Mouse (Mus musculus) megakaryocyte, embryonic 14.5 days (primary cell): ENCODE measurements around the gene Iqsec2. TPM values are rescaled to one million over a fixed set of nuclear protein-coding genes. Genes with fewer than 3 reads are reported as not detected.
A peak's percentile ranks its signal among the peaks of the same experiment; 100 is the strongest.

ENCODE experiments used
- H3K27me3 ChIP-seq: replicated peaks from 2 replicates; pipeline ENCODE3; 2012; ENCODE audit warnings: inconsistent platforms
- H3K36me3 ChIP-seq: replicated peaks from 2 replicates; pipeline ENCODE3; 2012; ENCODE audit warnings: low read length, inconsistent platforms, mixed read lengths
- H3K4me1 ChIP-seq: 2 replicates; pipeline ENCODE4 v1.6.1; 2012; ENCODE audit warnings: inconsistent platforms
- H3K4me3 ChIP-seq: replicated peaks from 2 replicates; pipeline ENCODE3; 2012; ENCODE audit warnings: moderate library complexity, mild to moderate bottlenecking, inconsistent platforms
- H3K9me3 ChIP-seq: 2 replicates; pipeline ENCODE4 v1.6.1; 2012; ENCODE audit warnings: inconsistent platforms
- FLI1 ChIP-seq: IDR thresholded peaks from 2 replicates; pipeline ENCODE4 v1.6.1; 2012; ENCODE audit warnings: low read length, inconsistent platforms, mixed read lengths
- GATA1 ChIP-seq: IDR thresholded peaks from 3 replicates; pipeline ENCODE4 v1.6.1; 2012; ENCODE audit warnings: mixed read lengths, low read length, inconsistent platforms, borderline replicate concordance
- polyA plus RNA-seq: library from polyadenylated mRNA; stranded (reverse); fragments of >175 nt; gene quantifications from 2 replicates; pipeline ENCODE4 v1.2.3, GENCODE M21; 2012; ENCODE audit warnings: low replicate concordance; ENCODE audit not compliant: insufficient read depth

The Iqsec2 gene
- polyA plus RNA-seq, 1 experiment: 8.8 TPM

DNA sequence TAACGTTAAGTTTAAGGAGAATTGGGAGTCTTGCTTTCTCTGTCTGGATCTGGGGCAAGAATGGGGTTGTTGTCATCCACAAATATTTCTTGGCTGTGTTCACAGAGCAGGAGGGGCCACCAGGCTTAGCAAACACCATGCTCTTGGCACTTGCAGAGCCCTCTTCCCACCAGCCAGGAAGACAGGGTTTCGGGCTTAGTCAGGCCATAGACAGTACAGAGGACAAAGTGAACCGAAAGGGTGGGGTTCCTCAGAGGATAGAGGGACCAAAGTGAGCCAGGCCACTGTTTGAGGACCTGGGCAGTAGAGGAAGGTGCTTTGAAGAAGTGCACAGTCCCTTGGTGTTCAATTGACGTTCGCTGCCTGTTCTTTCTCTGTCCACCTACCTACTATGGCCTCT is 4.6 kb downstream of the Iqsec2 start:
- H3K4me1 ChIP-seq: peaks cover 23% of the 10 kb centered on the region
- H3K36me3 ChIP-seq: no peaks in the 10 kb centered on the region
- TF ChIP-seq GATA1 (no peak), FLI1 (no peak)
- H3K9me3 ChIP-seq: 0 out of 2 replicates have a peak, but pooled peaks cover 3% of the 10 kb centered on the region
- H3K27me3 ChIP-seq: peaks cover 57% of the 10 kb centered on the region
- H3K4me3 ChIP-seq: no peak overlapping the region

- TF ChIP-seq FLI1 (no peak), GATA1 (no peak)
- H3K36me3 ChIP-seq: no peaks in the 10 kb centered on the region
- no peak overlapping the region for H3K4me3 ChIP-seq
- H3K4me1 ChIP-seq: peaks cover 9% of the 10 kb centered on the region; the same call in 1 of the 2 replicates
- H3K9me3 ChIP-seq: no peaks in the 10 kb centered on the region
- H3K27me3 ChIP-seq: peaks cover 29% of the 10 kb centered on the region
Observed at GRCm38 (mm10) chrX:152151709-152152108, 7.6 kb downstream of the Iqsec2 start.

- TF ChIP-seq FLI1 (no peak), GATA1 (no peak)
- H3K4me1 ChIP-seq: peaks cover 5% of the 10 kb centered on the region
- no peaks in the 10 kb centered on the region for H3K9me3 ChIP-seq
- no peak overlapping the region for H3K4me3 ChIP-seq
- H3K36me3 ChIP-seq: no peaks in the 10 kb centered on the region
- H3K27me3 ChIP-seq: peaks cover 3% of the 10 kb centered on the region
Observed at GRCm38 (mm10) chrX:152158294-152158693, 14.2 kb downstream of the Iqsec2 start.

- no peaks in the 10 kb centered on the region for H3K36me3 ChIP-seq
- H3K27me3 ChIP-seq: peaks cover 7% of the 10 kb centered on the region
- H3K4me1 ChIP-seq: peaks cover 13% of the 10 kb centered on the region
- no peaks in the 10 kb centered on the region for H3K9me3 ChIP-seq
- no peak for TF ChIP-seq GATA1
- TF ChIP-seq FLI1: no peak
- no peak overlapping the region for H3K4me3 ChIP-seq
Observed at GRCm38 (mm10) chrX:152161404-152161803, 17.3 kb downstream of the Iqsec2 start.

- no peak for TF ChIP-seq GATA1
- Histone ChIP-seq H3K4me1 (peaks cover 36% of the 10 kb centered on the region), H3K9me3 (no peaks in the 10 kb centered on the region), H3K27me3 (peaks cover 8% of the 10 kb centered on the region), H3K36me3 (no peaks in the 10 kb centered on the region), H3K4me3 (no peak overlapping the region)
Observed at GRCm38 (mm10) chrX:152164061-152164460, 20.0 kb downstream of the Iqsec2 start.

GRCm38 (mm10) chrX:152166161-152166560 is 22.1 kb downstream of the Iqsec2 start:
- Histone ChIP-seq H3K36me3 (no peaks in the 10 kb centered on the region), H3K27me3 (peaks cover 13% of the 10 kb centered on the region), H3K9me3 (no peaks in the 10 kb centered on the region), H3K4me3 (no peak overlapping the region), H3K4me1 (peaks cover 41% of the 10 kb centered on the region)
- TF ChIP-seq FLI1 (no peak), GATA1 (no peak)

DNA sequence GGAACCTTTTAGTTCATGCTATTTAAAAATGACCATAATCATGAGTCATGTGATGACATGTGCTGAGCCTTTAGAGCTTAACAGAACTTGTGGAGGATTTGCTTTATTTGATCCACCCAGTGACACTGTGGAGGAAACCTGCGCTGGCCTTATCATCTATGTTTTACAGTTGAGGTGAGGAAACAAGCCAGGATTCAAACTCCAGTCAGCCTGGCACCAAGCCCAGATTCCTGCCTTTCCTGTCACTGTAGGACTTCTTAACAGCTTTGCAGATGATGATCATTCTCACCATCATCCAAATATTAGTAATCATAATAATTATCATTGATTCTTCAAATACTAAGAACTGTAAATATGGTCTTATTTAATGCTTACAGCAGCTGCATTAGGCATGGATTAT is 24.5 kb downstream of the Iqsec2 start:
- Histone ChIP-seq H3K9me3 (no peaks in the 10 kb centered on the region), H3K36me3 (no peaks in the 10 kb centered on the region), H3K4me3 (no peak overlapping the region), H3K4me1 (peaks cover 64% of the 10 kb centered on the region), H3K27me3 (peaks cover 17% of the 10 kb centered on the region)
- TF ChIP-seq GATA1 (no peak), FLI1 (no peak)

- Histone ChIP-seq H3K9me3 (no peaks in the 10 kb centered on the region), H3K36me3 (no peaks in the 10 kb centered on the region), H3K27me3 (peaks cover 15% of the 10 kb centered on the region), H3K4me1 (peaks cover 74% of the 10 kb centered on the region), H3K4me3 (peak overlapping the region; percentile 59)
- TF ChIP-seq GATA1 (no peak), FLI1 (no peak)
Observed at GRCm38 (mm10) chrX:152171041-152172026, 27.3 kb downstream of the Iqsec2 start.

DNA sequence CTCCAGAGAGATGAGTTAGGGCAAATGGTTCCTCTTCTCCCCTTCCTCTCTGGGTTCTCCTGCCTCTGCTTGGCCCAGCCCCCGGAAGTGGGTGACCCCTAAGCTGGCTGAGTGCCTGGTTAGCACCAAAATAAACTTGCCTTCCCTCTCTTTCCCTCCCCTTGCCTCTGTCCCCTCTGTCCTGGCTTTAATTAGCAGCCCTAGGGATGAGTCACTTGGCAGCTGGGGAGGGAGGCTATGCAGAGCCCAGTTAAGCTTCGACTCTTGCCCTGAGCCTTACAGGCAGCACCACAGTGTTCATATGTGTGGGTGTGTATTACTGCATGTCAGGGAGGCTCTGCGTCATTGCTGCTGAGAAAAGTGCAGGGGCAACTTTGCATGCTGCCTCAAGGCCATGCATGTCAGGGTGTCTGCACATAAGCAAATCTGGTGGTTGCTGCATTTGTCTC is 28.4 kb downstream of the Iqsec2 start:
- Histone ChIP-seq H3K4me1 (peaks cover 67% of the 10 kb centered on the region), H3K4me3 (peak overlapping the region; percentile 84), H3K27me3 (peaks cover 23% of the 10 kb centered on the region), H3K9me3 (no peaks in the 10 kb centered on the region), H3K36me3 (no peaks in the 10 kb centered on the region)
- TF ChIP-seq GATA1 (no peak), FLI1 (no peak)

- peaks cover 26% of the 10 kb centered on the region for H3K27me3 ChIP-seq
- TF ChIP-seq GATA1: no peak
- TF ChIP-seq FLI1: no peak
- H3K36me3 ChIP-seq: no peaks in the 10 kb centered on the region
- H3K4me1 ChIP-seq: peaks cover 68% of the 10 kb centered on the region
- no peak overlapping the region for H3K4me3 ChIP-seq
- H3K9me3 ChIP-seq: no peaks in the 10 kb centered on the region
Observed at GRCm38 (mm10) chrX:152175284-152175683, 31.2 kb downstream of the Iqsec2 start.

DNA sequence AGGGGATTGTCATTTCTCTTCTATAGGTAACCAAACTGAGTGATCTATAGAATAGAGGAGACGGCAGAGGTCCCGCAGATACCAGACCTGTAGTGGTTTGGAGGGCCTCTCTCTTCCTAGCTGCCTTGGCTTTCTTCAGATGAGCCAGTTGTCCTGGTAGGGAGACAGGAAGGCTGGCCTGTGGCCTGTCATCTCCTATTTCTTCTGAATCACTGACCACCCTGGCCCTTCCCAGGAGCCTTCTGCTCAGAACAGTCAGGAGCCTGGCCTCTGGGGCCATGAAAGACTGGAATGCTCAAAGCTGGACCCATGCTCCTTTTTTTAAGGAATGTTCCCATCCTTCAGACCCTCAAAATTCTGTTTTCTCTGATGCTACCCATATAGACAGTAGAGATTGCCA is 33.8 kb downstream of the Iqsec2 start:
- no peaks in the 10 kb centered on the region for H3K9me3 ChIP-seq
- H3K4me3 ChIP-seq: no peak overlapping the region
- no peaks in the 10 kb centered on the region for H3K36me3 ChIP-seq
- peaks cover 42% of the 10 kb centered on the region for H3K4me1 ChIP-seq
- peaks cover 20% of the 10 kb centered on the region for H3K27me3 ChIP-seq
- TF ChIP-seq GATA1 (no peak), FLI1 (no peak)
